Mouse (Mus musculus) forebrain, embryonic 15.5 days (tissue): ENCODE data around the gene Ankrd33b. TPM values are rescaled to one million over a fixed set of nuclear protein-coding genes. Genes with fewer than 3 reads are reported as not detected.

Experiments used
- polyA plus RNA-seq: library from polyadenylated mRNA; unstranded; fragments of >200 nt; fragmentation: Nextera tagmentation; extraction: Ambion mirVana; gene quantifications from 2 replicates; pipeline ENCODE4 v1.2.1, GENCODE M21; 2015

The Ankrd33b gene
- polyA plus RNA-seq, 1 experiment from 2014 or later: 0.60 TPM

Other genes starting within 250 kb of the Ankrd33b start
- gene Dap, start 143.4 kb downstream of the Ankrd33b start, polyA plus RNA-seq: 18.7 and 19.7 TPM in 2 replicates
- gene Ropn1l, start 86.0 kb upstream of the Ankrd33b start, polyA plus RNA-seq: 1.6 and 1.9 TPM in 2 replicates
- 77.5 and 81.1 TPM in 2 replicates for gene March6, start 163.3 kb upstream of the Ankrd33b start, polyA plus RNA-seq
- gene Cmbl, start 197.7 kb upstream of the Ankrd33b start, polyA plus RNA-seq: 5.0 and 7.4 TPM in 2 replicates
- 543 and 551 TPM in 2 replicates for gene Cct5, start 234.1 kb upstream of the Ankrd33b start, polyA plus RNA-seq
- gene Fam173b, start 234.1 kb upstream of the Ankrd33b start, polyA plus RNA-seq: 10.0 and 11.5 TPM in 2 replicates